Mouse (Mus musculus) liver, embryonic 11.5 days (tissue): ENCODE measurements around the gene Celsr1. TPM values are rescaled to one million over a fixed set of nuclear protein-coding genes. Genes with fewer than 3 reads are reported as not detected.

Experiments
- ATAC-seq: fragments of 200-750 bp; cut with Nextera tagmentation; replicated peaks from 2 replicates; pipeline ENCODE4 v1.8.0; 2017; ENCODE audit warnings: moderate number of reproducible peaks, mild to moderate bottlenecking, moderate TSS enrichment, moderate library complexity; ENCODE audit not compliant: low FRiP score
- DNase-seq: peaks from one replicate; pipeline ENCODE4 v3.0.0-alpha.2; 2017; ENCODE audit warnings: low spot score
- H3K27ac ChIP-seq: fragments of 300-500 bp; sonication (generic); 2 replicates; pipeline ENCODE4 v1.5.1; 2014; ENCODE audit warnings: mild to moderate bottlenecking, low read depth, low read length, control low read depth
- H3K27me3 ChIP-seq: fragments of 300-500 bp; sonication (generic); replicated peaks from 2 replicates; pipeline ENCODE4 v1.6.1; 2014; ENCODE audit warnings: low read length, mixed read lengths; ENCODE audit not compliant: control insufficient read depth, insufficient read depth
- H3K36me3 ChIP-seq: fragments of 300-500 bp; sonication (generic); 2 replicates; pipeline ENCODE4 v1.6.1; 2014; ENCODE audit warnings: mild to moderate bottlenecking, low read length, moderate library complexity, mixed read lengths; ENCODE audit not compliant: control insufficient read depth, insufficient read depth
- H3K4me1 ChIP-seq: fragments of 300-500 bp; sonication (generic); replicated peaks from 2 replicates; pipeline ENCODE4 v1.6.1; 2014; ENCODE audit warnings: low read length, mixed read lengths; ENCODE audit not compliant: control insufficient read depth, insufficient read depth
- H3K4me2 ChIP-seq: fragments of 300-500 bp; sonication (generic); 2 replicates; pipeline ENCODE4 v1.6.1; 2014; ENCODE audit warnings: mild to moderate bottlenecking, control low read depth, moderate library complexity
- H3K4me3 ChIP-seq: fragments of 300-500 bp; sonication (generic); 2 replicates; pipeline ENCODE4 v1.5.1; 2014; ENCODE audit warnings: low read depth, low read length, control low read depth
- H3K9ac ChIP-seq: fragments of 300-500 bp; sonication (generic); 2 replicates; pipeline ENCODE4 v1.6.1; 2014; ENCODE audit warnings: low read depth, low read length, control low read depth
- H3K9me3 ChIP-seq: fragments of 300-500 bp; sonication (generic); 2 replicates; pipeline ENCODE4 v1.6.1; 2016; ENCODE audit warnings: low read length, inconsistent platforms, mixed read lengths; ENCODE audit not compliant: control insufficient read depth
- WGBS: fragments of 180-500 bp; shearing (Covaris S2); extraction: QIAGEN DNeasy Blood & Tissue Kit; methylation state at CpG from one replicate; pipeline ENCODE4 v1.1.7; 2014; 5-methylcytosine and 5-hydroxymethylcytosine counted together
- polyA plus RNA-seq: library from polyadenylated mRNA; unstranded; fragments of >200 nt; fragmentation: Nextera tagmentation; extraction: Ambion mirVana; gene quantifications from 2 replicates; pipeline ENCODE4 v1.2.1, GENCODE M21; 2014

The Celsr1 gene
- polyA plus RNA-seq, 1 experiment from 2014 or later = 1.4 TPM

DNA sequence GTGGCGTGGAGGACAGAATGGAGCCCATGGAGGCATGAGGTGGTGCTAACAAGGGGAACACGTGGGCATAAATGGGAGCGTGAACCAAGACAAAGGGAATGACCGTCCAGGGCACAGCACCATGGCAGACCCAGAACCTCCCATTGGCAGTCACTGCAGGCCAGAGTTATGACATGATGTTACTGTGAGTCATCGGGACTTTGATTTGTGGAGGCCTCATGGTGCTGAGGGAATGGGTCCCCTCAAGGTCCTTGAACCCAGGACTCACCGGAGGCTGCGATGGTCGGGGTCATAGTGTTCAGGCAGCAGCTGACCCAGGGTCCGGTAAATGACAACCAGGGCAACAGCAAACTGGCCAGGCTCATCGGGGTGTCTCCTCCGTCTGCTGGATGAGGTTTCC, 111.7 kb downstream of the Celsr1 start:
- no peak overlapping the region for H3K4me2 ChIP-seq
- H3K4me3 ChIP-seq = no peak overlapping the region
- no peak for ATAC-seq
- no peaks in the 10 kb centered on the region; the same call in 1 of the 2 replicates for H3K27me3 ChIP-seq
- no peak for DNase-seq
- H3K27ac ChIP-seq = no peak overlapping the region
- H3K9ac ChIP-seq = no peak overlapping the region
- WGBS = 86% methylated on average over 11 of the region's 11 CpGs
- no peaks in the 10 kb centered on the region for H3K36me3 ChIP-seq
- H3K9me3 ChIP-seq = no peaks in the 10 kb centered on the region
- H3K4me1 ChIP-seq = no peaks in the 10 kb centered on the region; the same call in 1 of the 2 replicates

DNA sequence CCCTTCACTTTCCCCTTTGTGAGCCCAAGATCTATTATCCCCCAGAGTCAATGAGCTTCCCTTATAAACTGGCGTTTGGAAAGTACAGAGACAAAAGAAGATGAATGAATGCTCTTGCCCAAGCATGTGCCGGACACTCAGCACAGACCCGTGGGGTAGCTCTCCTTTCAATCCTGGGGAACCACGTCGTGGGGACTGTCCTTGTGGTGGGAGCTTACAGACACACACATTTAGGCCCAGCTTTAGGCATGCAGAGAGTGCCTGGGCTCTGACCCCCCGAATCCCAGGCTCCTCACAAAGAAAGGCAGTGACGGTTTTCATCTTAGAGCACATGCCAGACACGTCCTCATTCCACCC, 113.7 kb downstream of the Celsr1 start:
- H3K9ac ChIP-seq = no peak overlapping the region
- 73% methylated on average over 8 of the region's 8 CpGs for WGBS
- H3K4me3 ChIP-seq = no peak overlapping the region
- H3K4me1 ChIP-seq = no peaks in the 10 kb centered on the region; the same call in 1 of the 2 replicates
- DNase-seq = no peak
- no peak overlapping the region for H3K27ac ChIP-seq
- no peak overlapping the region for H3K4me2 ChIP-seq
- H3K27me3 ChIP-seq = no peaks in the 10 kb centered on the region; the same call in 1 of the 2 replicates
- ATAC-seq = no peak
- no peaks in the 10 kb centered on the region for H3K9me3 ChIP-seq
- no peaks in the 10 kb centered on the region for H3K36me3 ChIP-seq

DNA sequence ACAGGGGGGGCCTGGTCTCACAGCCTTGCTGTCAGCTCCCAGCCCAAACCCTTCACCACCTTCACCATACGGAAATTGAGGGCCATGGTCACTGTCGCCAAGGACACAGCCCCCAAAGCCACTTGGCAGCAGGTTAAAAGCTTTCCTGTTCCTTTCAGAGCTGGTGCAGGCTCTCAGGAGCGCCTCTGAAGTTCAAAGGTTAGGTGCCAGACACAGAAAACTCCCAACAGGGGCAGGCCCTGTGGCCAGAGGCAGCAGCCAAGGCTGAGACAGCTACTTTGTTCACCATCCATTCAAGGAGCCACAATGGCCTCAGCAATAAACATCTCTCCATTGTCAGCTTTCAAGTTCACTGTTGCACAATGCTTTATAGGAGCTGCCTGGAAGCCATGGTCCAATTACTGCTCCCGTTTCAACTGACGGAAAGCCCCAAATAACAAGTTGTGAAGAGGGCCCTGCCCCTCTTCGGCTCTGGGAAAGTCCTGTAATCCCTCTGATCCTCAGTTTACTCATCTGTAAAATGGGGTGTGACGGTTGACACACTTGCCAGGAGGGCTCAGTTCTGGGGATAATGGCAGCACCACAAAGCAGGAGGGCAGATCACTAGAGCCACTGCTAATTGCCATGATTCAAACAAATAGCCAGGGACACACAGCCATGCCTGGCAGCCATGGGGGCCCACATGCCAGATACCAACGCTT, 114.2 kb downstream of the Celsr1 start:
- Histone ChIP-seq H3K9ac (no peak overlapping the region), H3K27ac (no peak overlapping the region), H3K36me3 (no peaks in the 10 kb centered on the region), H3K4me2 (no peak overlapping the region), H3K4me1 (no peaks in the 10 kb centered on the region; the same call in 1 of the 2 replicates), H3K27me3 (no peaks in the 10 kb centered on the region; the same call in 1 of the 2 replicates), H3K9me3 (no peaks in the 10 kb centered on the region), H3K4me3 (no peak overlapping the region)
- 64% methylated on average over 8 of the region's 8 CpGs for WGBS
- DNase-seq (no peak), ATAC-seq (no peak)

DNA sequence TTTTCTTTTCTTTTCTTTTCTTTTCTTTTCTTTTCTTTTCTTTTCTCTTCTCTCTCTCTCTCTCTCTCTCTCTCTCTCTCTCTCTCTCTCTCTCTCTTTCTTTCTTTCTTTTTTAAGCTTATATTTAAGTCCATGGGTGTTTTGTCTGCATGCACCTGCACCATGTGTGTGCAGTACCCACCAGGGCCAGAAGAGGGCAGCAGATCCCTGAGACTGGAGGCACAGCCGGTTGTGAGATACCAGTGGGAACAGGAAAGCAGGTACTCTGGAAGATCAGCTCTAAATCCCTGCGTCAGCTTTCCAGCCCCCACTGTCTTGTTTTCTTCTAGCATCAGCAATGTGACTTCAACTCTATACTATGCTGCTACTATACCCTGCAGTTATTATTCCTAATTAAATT, 120.0 kb downstream of the Celsr1 start:
- WGBS = 35% methylated on average over 2 of the region's 2 CpGs
- ATAC-seq = no peak

DNA sequence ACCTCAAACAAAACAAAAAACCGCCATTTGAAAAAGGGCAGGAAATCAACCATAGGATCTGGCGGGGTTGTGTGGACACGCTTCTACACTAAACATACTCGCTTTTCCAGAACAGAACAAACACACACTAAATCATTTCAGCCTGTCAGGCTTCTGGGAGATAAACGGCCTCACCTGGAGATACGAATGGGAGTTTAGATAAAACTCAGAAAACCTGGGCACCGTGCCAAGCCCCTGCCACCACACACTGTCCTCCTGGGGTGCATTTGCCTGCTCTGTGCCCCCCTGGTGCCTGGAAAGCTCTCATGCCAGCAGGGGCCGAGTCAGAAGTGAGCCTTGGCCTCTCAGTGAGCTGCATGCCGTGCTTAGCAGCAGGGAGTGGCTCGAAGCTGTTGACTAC, 123.6 kb downstream of the Celsr1 start:
- DNase-seq (no peak), ATAC-seq (no peak)
- H3K4me2 ChIP-seq = no peak overlapping the region
- H3K36me3 ChIP-seq = no peaks in the 10 kb centered on the region
- no peak overlapping the region for H3K9ac ChIP-seq
- WGBS = 64% methylated on average over 10 of the region's 10 CpGs
- no peak overlapping the region for H3K4me3 ChIP-seq
- H3K27me3 ChIP-seq = no peaks in the 10 kb centered on the region; the same call in 1 of the 2 replicates
- no peaks in the 10 kb centered on the region; the same call in 1 of the 2 replicates for H3K4me1 ChIP-seq
- no peaks in the 10 kb centered on the region for H3K9me3 ChIP-seq
- H3K27ac ChIP-seq = no peak overlapping the region

More for the DNA sequence above, 120.0 kb downstream of the Celsr1 start:
- no peaks in the 10 kb centered on the region for H3K36me3 ChIP-seq
- H3K27ac ChIP-seq = no peak overlapping the region
- H3K9me3 ChIP-seq = no peaks in the 10 kb centered on the region
- no peak overlapping the region for H3K4me2 ChIP-seq
- DNase-seq = peak; percentile 77
- no peaks in the 10 kb centered on the region; the same call in 1 of the 2 replicates for H3K27me3 ChIP-seq
- H3K4me1 ChIP-seq = no peaks in the 10 kb centered on the region; the same call in 1 of the 2 replicates
- H3K9ac ChIP-seq = no peak overlapping the region
- H3K4me3 ChIP-seq = no peak overlapping the region

DNA sequence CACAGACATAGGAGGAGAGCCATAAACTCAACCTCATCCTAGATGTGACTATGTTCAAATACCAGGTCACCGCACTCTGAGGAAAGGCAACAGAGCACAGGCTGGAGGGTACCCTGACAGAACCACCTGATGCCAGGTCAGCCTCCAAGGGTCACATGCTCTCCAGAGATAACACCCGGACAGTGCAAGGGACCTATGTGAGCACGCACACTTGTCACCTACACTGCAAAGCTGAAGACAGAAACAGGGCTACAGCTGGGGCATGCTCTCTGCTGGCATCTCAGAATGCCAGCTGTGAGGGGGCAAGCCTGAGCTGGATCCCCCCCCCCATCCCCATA, 124.1 kb downstream of the Celsr1 start:
- no peak overlapping the region for H3K9ac ChIP-seq
- no peak overlapping the region for H3K27ac ChIP-seq
- H3K9me3 ChIP-seq = no peaks in the 10 kb centered on the region
- DNase-seq (no peak), ATAC-seq (no peak; the same call in 1 of the 2 replicates)
- H3K4me2 ChIP-seq = no peak overlapping the region
- no peak overlapping the region for H3K4me3 ChIP-seq
- no peaks in the 10 kb centered on the region for H3K36me3 ChIP-seq
- no peaks in the 10 kb centered on the region; the same call in 1 of the 2 replicates for H3K4me1 ChIP-seq
- H3K27me3 ChIP-seq = no peaks in the 10 kb centered on the region; the same call in 1 of the 2 replicates
- WGBS = 78% methylated on average over 3 of the region's 3 CpGs

DNA sequence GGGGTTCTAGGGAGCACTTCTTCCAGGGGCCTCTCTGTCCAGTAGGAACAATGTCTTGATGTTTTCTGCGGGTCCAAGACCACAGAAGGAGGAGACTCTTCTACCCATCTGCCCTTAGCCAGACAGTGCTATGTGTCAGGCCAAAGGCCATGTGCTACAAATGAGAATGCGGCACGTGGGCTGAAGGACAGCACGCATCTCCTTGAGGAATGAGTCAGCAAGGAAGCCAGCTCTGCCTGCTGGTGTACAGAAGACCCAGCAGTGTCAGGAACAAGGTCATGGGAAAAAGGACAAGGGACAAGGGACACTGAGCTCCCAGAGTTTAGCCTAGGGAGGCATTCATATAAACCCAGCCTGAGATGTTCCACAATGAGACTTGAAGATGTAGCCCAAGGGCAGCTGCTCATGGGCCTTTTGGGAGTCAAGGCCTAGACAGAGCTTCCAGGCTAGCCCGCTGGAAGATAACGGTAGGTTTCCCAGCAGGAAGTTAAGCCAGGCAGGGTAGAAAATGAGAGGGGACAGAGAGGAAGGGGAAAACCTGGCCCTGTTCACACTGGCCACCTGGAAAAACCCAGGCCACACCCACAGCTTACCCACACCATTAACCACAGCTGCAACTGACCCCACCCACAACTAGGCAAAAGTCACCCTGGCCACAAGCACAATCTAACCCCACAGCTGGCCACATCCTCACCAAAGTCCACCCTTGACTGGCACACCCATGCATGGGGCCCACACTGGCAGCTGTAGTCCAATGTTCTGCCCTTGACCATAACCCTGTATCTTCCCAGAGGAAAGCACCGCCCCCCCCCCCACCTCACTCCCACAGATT, 124.7 kb downstream of the Celsr1 start:
- H3K27ac ChIP-seq = no peak overlapping the region
- no peak overlapping the region for H3K4me2 ChIP-seq
- no peaks in the 10 kb centered on the region for H3K9me3 ChIP-seq
- 75% methylated on average over 7 of the region's 7 CpGs for WGBS
- H3K4me3 ChIP-seq = no peak overlapping the region
- no peaks in the 10 kb centered on the region; the same call in 1 of the 2 replicates for H3K4me1 ChIP-seq
- DNase-seq (no peak), ATAC-seq (no peak; the same call in 1 of the 2 replicates)
- no peaks in the 10 kb centered on the region; the same call in 1 of the 2 replicates for H3K27me3 ChIP-seq
- no peak overlapping the region for H3K9ac ChIP-seq
- no peaks in the 10 kb centered on the region for H3K36me3 ChIP-seq

DNA sequence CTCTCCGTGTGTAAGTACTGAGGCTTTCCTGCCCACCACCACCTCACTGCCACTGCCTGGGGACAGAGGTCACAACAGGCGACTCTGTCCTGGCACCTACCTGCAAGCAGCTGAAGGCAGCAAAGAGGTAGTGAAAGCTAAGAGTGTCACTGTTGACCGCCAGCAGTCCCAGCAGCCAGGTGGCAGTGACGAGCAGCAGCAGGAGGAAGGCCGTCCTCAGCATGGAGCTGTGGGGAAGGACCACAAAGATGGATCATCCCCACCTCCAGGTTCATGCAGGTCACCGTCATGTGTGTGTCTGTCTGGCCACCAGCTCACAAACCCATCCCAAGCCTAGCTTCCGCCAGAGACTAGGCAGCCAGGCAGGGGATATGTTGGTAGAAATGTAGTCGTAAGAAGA, 129.8 kb downstream of the Celsr1 start:
- Histone ChIP-seq H3K27ac (no peak overlapping the region), H3K36me3 (0 out of 2 replicates have a peak, but pooled peaks cover 2% of the 10 kb centered on the region), H3K4me3 (no peak overlapping the region), H3K27me3 (peaks cover 3% of the 10 kb centered on the region; the same call in 1 of the 2 replicates), H3K9me3 (no peaks in the 10 kb centered on the region), H3K9ac (no peak overlapping the region), H3K4me2 (no peak overlapping the region), H3K4me1 (0 out of 2 replicates have a peak, but pooled peaks cover 4% of the 10 kb centered on the region)
- DNase-seq (no peak), ATAC-seq (no peak)
- WGBS = 48% methylated on average over 8 of the region's 8 CpGs
